Mouse (Mus musculus): Measurements from ENCODE around the gene Tmem203. TPM values are rescaled to one million over a fixed set of nuclear protein-coding genes. Genes with fewer than 3 reads are reported as not detected.
A peak's percentile ranks its signal among the peaks of the same experiment; 100 is the strongest.

Tmem203 gene
- total RNA-seq, 2 experiments from 2014 or later: 30.5 to 31.4 TPM

- intact Hi-C loops (cut with DNase I): no loop called here
- no peak for DNase-seq (ENCODE audit: extremely low spot score in 1 of 2, low spot score in 2 of 2)
These were observed 3.6 kb downstream of the Tmem203 start for GRCm38 (mm10) chr2:25258887-25259286.

DNA sequence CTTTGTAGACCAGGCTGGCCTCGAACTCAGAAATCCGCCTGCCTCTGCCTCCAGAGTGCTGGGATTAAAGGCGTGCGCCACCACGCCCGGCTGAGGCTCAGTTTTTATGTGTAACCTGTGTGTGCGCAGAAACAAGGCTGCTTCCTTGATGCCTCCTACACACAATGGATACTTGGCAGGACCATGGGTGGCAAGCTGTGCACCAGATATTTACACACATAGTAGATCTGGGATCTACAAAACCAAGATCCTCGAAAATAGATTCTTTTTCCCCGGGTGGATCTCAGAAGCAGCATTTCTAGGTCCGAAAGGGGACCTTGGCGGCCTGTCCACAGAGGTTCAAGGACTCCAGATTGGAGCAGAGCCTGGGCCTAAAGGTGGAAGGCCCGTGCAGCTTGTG is 6.6 kb downstream of the Tmem203 start:
- intact Hi-C loops (cut with DNase I): no loop called here

DNA sequence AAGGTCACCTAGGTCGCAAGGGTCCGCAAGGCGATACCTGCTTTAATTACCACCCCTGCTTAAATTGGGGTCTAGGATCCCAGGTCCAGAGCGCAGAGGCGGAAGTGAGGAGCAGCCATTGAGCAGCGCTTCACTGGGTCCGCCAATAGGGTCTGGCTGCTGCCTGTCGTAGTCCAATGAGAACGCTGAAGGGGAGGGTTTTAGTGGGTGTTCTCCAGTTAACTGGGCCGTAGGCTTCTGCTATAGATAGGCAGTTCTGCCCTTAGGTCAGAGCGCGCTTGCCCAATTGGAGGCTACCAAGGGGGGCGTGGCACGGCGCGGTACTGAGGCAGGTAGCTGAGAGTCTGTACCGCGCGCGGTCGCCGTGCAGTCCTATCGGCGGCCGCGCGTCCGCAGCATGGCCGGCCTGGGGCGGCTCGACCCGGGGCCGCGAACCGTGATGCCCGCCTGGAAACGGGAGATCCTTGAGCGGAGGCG is 7.1 kb downstream of the Tmem203 start, which contains the start of gene Tprn:
Gene Tprn (plus strand): TSS at position 328 of the 477 bp plus-strand sequence.
- DNase-seq (ENCODE audit: extremely low spot score in 1 of 2, low spot score in 2 of 2): peak; percentile 96 to 98
- intact Hi-C loops (cut with DNase I): no loop called here

More for the DNA sequence above, 6.6 kb downstream of the Tmem203 start:
- DNase-seq (ENCODE audit: extremely low spot score in 1 of 2, low spot score in 2 of 2): no peak

DNA sequence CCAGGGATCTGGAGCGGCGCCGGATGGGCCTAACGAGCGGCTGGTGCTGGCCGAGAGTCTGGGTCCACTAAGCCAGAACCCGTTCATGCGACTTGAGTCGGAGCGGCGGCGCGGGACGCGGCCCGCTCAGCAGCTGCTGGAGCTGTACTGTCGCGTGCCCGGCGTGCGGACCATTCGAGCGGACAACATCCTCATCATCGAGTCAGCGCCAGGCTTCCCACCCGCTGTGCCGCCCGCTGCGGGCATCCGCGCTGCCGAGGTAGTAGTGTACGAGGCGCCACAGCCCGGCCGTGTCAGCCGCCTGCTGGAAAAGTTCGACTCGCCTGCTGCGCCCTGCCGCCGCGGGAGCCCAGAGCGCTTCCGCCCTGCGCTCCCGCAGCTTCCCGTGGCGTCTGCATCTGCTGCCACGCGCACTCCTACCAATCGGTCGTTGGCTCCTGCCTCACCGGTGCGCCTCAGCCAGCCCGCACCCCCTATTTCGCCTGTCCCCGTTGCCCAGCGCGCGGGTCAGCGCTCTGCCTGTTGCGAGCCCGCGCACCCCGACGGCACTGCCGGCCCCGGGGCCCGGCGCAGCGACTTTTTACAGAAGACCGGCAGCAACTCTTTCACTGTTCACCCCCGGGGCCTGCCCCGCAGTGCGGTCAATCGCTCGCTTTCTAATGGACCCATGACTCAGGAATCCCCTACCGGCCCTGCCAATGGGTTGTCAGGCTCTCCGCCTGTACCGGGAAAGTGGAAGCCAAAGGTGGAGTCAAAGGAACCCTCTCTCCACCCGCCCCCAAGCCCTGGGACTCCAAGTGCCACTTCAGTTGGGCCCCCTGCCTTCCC is 7.8 kb downstream of the Tmem203 start:
- intact Hi-C loops (cut with DNase I): no loop called here
- peak in 1 of 2 experiments; percentile 72 for DNase-seq (ENCODE audit: extremely low spot score in 1 of 2, low spot score in 2 of 2)

GRCm38 (mm10) chr2:25263623-25264285 is 8.5 kb downstream of the Tmem203 start:
- intact Hi-C loops (cut with DNase I): no loop called here
- no peak for DNase-seq (ENCODE audit: extremely low spot score in 1 of 2, low spot score in 2 of 2)

DNA sequence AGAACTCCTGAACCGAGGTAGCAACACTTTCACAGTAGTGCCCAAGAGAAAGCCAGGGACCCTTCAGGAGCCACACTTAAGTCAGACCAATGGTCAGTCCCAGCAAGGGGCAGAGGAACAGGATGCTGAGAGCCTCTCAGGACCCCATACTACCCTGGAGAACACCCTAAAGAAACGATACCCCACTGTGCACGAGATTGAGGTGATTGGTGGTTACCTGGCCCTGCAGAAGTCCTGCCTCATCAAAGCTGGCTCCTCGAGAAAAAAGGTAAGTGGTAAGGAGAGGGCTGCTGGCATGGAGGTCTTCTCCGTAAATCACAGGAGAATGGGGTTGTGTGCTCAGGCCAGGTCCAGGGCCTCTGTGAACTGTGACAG is 9.0 kb downstream of the Tmem203 start:
- intact Hi-C loops (cut with DNase I): no loop called here
- DNase-seq (ENCODE audit: extremely low spot score in 1 of 2, low spot score in 2 of 2): no peak

DNA sequence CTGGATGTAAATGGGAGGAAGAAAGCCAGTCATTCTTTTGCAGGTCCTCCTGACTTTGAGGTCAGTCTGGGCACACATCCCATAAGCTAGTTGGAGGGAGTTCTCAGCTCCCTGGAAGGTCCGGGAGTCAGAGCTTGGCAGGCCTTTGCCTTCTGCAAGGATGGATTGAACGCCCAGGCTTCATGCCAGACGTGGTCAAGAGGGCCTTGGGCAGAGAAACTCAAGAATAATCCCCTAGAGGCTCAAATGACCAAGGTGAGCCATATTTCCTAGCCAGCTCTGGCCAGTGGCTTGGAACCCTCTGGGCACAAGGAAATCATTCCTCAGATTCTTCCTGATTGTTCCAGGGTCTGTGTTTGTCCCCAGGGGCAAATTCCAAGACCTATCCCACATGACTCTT is 9.6 kb downstream of the Tmem203 start:
- intact Hi-C loops (cut with DNase I): no loop called here
- no peak for DNase-seq (ENCODE audit: extremely low spot score in 1 of 2, low spot score in 2 of 2)

DNA sequence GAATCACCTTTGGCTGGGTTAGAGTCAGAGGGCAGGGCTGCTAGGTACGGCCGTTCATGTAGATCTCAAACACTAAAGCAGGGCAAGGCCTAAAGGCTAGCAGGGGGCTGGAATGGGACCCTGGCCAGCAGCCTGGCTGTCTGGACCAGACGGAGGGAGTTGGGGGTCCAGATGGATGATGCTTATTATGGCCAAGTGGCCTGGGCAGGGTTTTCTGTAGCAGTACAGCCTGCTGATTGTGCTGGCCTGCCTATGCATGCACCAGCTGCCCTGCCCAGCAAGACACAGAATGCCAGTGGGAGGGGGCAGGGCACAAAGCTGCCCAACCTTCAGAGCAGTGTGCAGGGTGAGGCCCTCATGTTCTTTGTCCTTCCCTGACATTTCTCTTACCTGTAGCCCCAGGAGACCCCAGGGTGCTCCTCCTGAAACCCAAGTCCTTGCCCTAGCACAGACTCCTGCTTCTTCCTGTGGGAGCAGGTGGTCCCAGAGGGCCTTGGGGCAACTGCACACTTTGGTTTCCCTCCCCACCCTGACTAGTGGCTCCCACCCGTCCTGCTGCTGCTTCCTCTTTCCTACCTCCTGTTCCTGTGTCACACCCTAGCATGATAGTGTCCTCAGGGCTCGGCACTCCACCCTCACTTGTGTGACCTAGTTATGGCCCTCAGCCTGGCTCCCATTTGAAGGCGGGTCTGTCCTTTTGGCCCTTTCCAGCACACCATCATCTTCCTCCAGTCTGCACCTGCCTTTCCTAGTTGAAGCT is 10.8 kb downstream of the Tmem203 start:
- intact Hi-C loops (cut with DNase I): no loop called here
- no peak for DNase-seq (ENCODE audit: extremely low spot score in 1 of 2, low spot score in 2 of 2)

DNA sequence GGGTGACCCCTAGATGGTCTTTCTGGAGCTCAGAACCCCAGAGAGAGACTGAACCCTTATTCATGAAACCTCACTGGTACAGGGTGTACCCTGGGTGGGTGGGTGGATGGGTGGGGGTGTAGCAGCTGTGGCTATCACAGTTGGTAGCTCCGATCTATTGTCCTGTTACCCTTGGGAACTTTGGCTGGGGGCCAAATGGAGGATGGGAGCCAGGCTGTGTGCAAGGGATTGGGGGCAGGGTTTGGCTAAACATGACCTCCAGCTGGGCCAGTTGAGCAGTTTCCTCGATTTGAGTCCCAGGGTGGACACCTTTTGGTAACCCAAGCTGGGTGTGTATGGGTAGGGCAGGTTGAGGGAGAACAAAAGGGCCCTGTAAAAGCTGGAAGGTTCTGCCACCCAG is 11.5 kb downstream of the Tmem203 start:
- intact Hi-C loops (cut with DNase I): no loop called here
- peak in 1 of 2 experiments; percentile 71 for DNase-seq (ENCODE audit: extremely low spot score in 1 of 2, low spot score in 2 of 2)

GRCm38 (mm10) chr2:25267241-25267640 is 12.0 kb downstream of the Tmem203 start:
- DNase-seq (ENCODE audit: extremely low spot score in 1 of 2, low spot score in 2 of 2): no peak
- intact Hi-C loops (cut with DNase I): no loop called here

DNA sequence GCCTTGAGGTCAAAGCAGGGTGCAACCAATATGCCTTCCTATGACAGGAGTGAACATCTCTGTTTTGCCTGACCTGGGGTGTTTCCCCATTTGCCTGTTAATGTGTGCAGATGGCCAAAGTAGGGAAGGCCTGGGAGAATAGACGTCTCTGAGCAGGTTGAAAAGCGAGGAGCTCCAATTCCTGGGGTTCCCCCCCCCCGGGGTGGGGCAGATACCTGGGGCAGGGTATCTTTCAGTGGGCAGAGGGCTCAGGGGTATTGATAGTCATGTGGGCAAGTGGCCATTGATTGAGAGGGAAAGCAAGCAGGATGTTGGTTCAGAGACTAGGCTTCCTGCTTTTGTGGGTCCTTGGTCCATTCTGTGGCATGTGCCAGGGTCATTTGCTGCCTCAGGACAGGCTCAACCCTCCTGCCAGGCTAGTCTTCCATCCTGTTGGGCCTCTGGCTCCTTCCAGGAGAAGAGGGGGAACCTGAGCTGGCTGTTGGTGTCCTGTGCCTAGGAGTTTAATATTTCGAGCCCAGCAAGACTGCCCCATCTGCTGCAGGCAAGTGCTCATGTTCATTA is 12.6 kb downstream of the Tmem203 start:
- intact Hi-C loops (cut with DNase I): no loop called here
- no peak for DNase-seq (ENCODE audit: extremely low spot score in 1 of 2, low spot score in 2 of 2)

DNA sequence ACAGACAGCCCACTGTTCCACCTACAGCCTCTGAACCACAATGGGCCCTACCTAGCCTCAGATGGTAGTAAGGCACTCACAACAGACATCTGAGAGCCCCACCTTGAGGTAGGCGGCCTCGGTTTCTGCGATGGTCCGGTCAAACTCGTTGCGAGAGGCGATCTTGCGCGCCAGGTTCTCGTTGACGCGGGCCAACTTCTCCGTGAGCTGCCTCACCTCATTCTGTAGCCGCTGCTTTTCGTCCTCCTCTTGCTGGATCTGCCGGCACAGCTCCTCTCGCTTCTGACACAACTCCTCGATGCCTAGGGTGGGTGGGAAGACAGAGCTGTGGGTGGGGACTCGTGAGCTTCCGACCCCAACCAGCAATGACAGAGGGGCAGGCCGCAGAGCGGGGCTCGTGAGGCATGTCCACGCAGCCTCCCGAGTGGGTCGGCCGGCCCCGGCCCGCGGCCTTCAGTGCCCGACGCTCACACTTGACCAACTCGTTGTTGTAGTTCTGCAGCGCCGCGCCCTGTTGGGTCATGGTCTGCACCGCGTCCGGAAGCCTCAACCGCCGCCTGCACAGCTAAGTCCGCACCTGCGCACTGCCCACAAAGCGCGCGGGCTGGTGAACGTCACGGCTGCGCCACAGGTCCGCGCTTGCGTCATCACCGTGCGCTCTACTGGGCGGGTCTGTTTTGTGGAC is 16.7 kb downstream of the Tmem203 start, which contains the start of the genes Ssna1 and Anapc2:
Gene Ssna1 (minus strand): TSS at position 612 of the 685 bp plus-strand sequence.
Gene Anapc2 (plus strand): TSS at position 652 of the 685 bp plus-strand sequence.
- DNase-seq (ENCODE audit: extremely low spot score in 1 of 2, low spot score in 2 of 2): peak; percentile 96 to 99

DNA sequence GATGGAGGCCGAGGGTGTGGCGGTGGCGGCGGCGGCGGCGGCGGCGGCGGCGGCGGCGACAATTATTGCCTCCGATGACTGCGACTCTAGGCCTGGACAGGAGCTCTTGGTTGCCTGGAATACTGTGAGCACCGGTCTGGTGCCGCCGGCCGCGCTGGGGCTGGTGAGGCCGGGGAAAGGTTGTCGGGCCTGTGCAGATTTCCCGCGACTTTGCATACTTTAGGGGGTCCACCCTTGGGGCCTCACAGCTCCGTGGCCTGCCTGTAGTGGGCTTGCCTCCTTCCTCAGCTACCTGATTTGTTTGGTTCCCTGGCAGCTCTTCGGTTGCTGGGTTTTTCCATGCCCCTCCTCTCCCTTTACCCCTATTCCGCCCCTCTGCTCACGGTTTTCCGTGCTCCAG is 17.3 kb downstream of the Tmem203 start:
- DNase-seq (ENCODE audit: extremely low spot score in 1 of 2, low spot score in 2 of 2): no peak
- intact Hi-C loops (cut with DNase I): no loop called here

More for the DNA sequence above, 16.7 kb downstream of the Tmem203 start, which contains the start of the genes Ssna1 and Anapc2:
- intact Hi-C loops (cut with DNase I): no loop called here

DNA sequence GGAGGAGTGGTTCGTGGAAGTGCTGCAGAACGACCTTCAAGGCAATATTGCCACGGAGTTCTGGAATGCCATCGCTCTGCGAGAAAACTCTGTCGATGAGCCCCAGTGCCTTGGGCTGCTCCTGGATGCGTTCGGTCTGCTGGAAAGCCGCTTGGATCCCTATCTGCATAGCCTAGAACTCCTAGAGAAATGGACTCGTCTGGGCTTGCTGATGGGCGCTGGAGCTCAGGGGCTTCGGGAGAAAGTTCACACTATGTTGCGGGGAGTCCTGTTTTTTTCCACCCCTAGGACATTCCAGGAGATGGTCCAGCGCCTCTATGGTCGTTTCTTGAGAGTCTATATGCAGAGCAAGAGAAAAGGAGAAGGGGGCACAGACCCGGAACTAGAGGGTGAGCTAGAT is 17.8 kb downstream of the Tmem203 start:
- intact Hi-C loops (cut with DNase I): no loop called here
- DNase-seq (ENCODE audit: extremely low spot score in 1 of 2, low spot score in 2 of 2): no peak

- DNase-seq (ENCODE audit: extremely low spot score in 1 of 2, low spot score in 2 of 2): peak in 1 of 2 experiments; percentile 88
- intact Hi-C loops (cut with DNase I): loop anchor here (5.0 kb wide), 1 partner anchor 48 kb away; no protein-coding TSS in a partner anchor
These were observed 24.0 kb downstream of the Tmem203 start for GRCm38 (mm10) chr2:25278928-25279882.

DNA sequence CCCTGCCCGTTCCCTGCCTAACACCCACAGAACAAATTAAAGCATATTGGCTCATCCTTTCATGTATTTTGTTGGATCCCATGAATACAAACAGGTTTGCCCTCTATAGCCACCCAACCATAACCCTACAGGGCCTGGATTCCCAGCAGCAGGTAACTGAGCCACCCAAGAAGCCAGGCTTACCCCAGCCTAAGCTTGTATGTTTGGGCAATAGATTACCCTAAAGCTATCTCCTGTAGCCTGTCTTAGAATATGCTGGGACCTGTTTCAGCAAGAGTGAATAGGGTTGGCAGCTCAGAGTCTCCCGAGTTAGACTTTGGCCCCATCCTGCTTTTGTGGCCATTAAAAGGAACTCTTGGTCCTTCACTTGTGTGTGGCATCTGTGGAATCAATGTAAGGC is 30.3 kb downstream of the Tmem203 start:
- intact Hi-C loops (cut with DNase I): no loop called here
- no peak for DNase-seq (ENCODE audit: extremely low spot score in 1 of 2, low spot score in 2 of 2)

DNA sequence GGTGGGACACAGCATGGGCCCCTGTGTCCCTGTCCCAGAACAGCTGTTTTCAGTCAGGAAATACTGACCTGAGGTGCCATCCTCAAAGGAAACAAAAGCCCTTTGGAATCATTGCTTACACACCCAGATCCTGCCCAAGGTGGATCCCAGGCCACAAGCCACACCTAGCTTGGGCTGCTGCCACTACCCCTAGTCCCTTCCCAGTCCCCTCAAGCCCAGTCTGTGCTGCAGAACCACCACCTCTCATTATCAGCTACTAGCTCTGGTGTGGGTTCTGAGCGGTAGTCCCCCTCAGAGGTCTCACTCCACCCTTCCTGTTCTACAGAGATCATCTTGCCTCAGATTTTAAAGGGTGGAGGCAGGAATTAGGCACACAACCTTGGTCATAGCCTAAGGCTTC is 31.1 kb downstream of the Tmem203 start:
- intact Hi-C loops (cut with DNase I): no loop called here
- DNase-seq (ENCODE audit: extremely low spot score in 1 of 2, low spot score in 2 of 2): no peak
